Mouse (Mus musculus) lung, adult 10 weeks (tissue): ENCODE measurements around the gene Gabre. TPM values are rescaled to one million over a fixed set of nuclear protein-coding genes. Genes with fewer than 3 reads are reported as not detected.

ENCODE experiments used
- polyA plus RNA-seq: library from polyadenylated mRNA; stranded (reverse); fragments of 350-450 nt; fragmentation: Illumina TruSeq; extraction: RNeasy Lipid Tissue Mini Kit (QIAGEN cat#74804); gene quantifications from one replicate; pipeline ENCODE4 v1.2.3, GENCODE M21; 2014; ENCODE audit warnings: low read depth, low replicate concordance; ENCODE audit not compliant: insufficient read depth

Gabre gene
- 0.87 TPM for polyA plus RNA-seq

GRCm38 (mm10) chrX:72274659-72275371, at the start of gene Gabre:
TSS of gene Gabre (minus strand) at chrX:72274803.

DNA sequence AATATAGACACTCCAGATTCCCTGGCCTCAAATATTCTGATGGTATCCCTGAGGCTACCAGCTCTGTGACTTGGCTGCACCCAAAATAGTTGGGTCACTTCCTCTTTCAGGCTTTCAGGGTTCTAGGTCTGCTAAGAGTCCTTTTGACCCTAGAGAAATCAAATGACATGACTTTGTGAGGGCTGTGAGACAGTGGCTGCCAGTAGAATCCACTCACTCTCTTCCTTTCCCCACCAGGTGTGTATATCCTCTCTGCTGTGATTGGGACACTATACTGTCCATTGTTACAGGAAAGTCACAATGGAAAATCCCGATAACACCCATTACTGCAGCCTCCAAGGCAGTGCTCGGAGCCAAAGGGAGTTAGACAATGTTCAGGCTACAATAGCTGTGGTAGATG, 52.9 kb downstream of the Gabre start, which contains the start of gene Magea4:
Magea4 (plus strand) TSS at position 301 of the 400 bp plus-strand sequence.

Other genes starting within 250 kb of the Gabre start
- gene Magea4, start 52.8 kb downstream of the Gabre start, polyA plus RNA-seq, result not detected
- gene Magea10, start 112.1 kb upstream of the Gabre start, polyA plus RNA-seq, result not detected